Mouse (Mus musculus): ENCODE measurements around the gene Cap2.
A peak's percentile ranks its signal among the peaks of the same experiment; 100 is the strongest.

Gene Cap2

DNA sequence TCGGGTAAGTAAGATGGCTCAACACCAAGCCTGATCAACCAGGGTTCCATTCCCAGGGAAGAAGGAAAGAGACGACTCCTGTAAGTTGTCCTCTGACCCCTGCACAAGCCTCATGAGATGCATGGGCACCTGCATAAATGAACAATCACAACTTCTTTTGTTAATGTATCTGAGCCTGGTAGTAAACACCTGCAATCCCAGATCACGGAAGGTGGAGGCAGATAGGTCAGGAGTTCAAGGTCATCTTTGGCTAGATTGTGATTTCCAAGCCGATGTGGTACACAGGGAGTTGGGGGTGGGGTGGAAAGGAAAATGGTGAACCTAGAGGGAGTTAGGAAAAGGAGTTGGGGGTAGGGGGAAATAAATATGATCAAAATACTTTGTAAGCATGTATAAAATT, 131.1 kb downstream of the Cap2 start:
- no peak for DNase-seq (ENCODE audit: low read depth)

DNA sequence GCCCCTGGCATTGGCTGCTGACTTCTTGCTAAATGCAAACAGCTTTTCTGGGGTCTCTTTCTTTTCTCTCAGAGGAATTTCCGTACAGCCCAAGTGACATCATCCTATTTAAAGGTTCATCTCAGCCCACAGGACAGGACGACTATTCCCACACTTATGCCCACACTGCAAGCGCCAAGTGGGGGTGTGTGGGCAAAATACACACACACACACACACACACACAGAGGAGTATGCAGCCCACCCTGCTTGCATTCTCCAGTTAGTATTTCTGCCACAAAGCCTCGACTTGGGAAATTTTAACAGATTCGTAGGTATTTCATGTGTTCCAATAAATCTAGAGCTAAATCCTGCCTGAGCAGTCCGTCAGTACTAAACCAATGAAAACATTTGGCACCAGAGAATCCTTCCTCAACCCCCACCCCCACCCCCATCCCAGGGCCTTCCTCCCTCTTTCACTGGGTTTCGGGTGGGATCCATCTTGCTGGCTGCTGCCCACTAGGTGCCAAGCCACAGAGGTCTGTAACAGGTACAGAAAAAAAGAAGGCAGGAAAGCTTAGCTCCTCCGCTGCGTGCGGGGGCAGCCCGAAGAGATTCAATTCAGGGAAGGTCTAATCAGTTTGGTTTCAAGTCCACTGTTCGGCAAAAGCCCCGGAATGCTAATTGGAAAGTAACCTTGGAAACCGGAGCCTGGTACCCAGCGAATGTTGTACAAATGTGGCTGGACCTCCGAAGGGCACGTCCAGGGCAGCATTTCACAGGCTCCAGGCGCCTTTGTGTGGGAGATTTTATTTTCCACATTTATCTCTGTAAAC, 131.9 kb downstream of the Cap2 start:
- DNase-seq (ENCODE audit: low read depth), result no peak

DNA sequence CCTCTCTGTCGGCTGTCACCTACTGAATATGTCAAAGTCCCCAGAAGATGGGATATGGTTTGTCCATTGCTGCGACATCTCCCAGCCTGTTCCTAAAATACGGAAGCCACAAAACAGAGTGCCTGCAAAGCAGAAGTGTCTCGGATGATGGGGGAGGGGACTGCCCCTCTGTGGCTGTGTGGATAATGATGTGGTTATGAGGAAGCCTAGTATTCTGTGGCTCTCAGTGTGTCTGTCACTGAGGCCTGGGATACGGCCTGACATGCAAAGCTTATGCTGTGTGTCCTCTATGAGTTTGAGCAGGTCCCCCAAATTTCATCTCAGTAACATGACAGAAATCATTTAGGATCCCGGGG, 132.5 kb downstream of the Cap2 start:
- no peak for DNase-seq (ENCODE audit: low read depth)

DNA sequence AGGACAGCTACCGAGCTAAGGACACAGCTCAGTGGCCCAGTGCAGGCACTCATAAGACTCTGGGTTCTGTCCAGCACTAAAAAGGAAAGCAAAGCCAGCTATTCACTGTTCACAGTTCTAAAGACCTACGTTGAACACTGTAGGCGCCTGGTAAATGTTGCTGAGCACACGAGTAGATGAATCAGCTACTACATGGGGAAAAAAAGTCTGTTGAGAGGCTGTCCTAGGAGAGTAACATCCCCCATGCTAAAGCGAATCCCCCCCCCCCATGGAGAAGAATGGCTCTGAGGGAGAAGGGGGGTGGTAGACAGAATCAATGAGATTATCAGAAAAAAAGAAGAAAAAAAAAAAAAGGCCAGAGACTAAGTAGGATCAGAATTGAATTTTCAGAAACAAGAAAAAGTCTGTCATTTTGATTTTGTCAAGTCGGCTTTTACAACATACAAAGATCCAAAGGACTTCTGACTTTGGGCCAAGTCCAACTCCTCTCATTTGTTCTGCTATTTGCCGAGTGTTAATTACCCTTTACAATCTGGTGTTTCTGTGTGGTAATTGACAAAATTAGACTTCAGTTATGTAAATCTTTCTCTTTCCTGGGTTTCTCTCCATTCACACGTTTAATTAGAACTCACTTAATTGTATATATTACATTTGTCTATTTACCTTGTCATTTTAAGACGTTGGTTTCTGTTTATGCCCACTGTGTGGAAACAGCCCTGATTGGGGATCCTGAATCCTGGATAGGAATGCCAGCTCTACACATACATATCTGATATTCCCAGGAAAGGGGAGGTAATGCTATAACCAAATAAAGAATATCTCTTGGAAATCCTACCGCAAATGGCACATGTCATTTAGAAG, 139.2 kb downstream of the Cap2 start:
- DNase-seq (ENCODE audit: low read depth), result no peak

DNA sequence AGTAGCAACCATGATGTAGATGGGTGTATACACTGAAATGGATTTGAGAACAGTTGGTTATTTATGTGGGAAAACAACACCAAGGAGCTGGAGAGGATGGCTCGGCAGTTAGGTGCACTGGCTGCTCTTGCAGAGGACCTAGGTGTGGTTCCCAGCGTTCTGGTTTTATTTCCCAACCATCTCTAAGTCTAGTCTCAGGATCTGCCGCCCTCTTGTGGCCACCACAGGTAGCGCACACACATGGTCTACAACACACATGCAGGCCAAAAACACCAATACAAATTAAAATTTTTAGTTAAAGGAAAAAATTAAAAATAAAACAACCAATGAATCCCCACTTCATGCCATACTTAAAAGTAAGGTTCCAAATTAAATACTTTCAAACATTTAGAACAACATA, 140.7 kb downstream of the Cap2 start:
- no peak for DNase-seq (ENCODE audit: low read depth)

DNA sequence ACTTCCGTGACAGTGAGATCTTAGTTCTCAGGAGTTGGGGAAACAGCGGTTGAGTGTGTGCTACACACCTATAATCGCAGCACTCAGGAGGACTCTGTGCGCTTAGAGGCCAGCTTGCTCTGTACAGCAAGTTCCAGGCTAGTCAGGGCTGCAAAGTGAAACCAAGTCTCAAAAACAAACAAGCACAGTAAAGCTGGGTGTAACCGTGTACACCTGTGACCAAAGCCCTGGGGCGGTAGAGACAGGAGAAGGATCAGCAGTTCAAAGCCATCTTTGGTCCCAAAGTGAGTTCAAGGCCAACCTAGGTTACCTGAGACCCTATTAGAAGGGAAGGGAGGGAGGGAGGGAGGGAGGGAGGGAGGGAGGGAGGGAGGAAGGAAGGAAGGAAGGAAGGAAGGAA, 142.5 kb downstream of the Cap2 start:
- DNase-seq (ENCODE audit: low read depth), result no peak

DNA sequence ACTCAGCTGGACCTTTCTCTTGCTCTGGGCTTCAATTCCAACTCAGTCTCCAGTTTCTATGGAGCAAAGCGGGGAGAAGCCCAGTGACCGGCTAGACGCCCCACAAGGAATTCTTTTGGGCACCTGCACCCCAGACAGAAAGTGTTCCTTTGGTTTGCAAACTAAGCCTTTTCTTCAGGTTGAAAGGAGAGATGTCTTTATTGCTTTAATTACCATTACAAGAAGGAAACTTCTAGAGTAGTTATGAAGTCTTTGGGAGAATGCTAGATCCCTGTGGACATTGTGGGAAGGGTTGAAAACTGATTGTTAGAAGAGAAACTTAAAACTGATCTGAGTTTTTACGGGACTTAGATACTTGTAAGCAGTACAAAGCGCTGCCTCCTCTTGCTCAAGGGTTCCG, 143.8 kb downstream of the Cap2 start:
- DNase-seq (ENCODE audit: low read depth), result no peak

DNA sequence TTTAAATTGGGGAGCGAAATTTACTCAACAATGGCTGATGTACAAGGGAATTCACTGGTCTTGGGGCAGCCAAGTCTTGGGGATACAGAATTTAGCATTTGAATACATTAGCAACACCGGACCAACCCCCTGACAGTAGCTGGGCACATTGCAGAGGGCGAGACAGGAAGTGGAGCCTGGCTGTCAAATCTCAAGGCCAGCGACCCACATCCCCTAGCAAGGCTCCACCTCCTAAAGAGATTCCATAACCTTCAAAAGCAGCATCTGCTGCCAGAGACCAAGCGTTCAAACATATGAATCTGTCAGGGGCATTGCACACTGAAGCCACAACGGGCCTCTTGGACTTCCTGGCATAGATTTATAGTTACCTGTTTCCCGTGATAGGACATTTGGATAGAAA, 150.2 kb downstream of the Cap2 start:
- DNase-seq (ENCODE audit: low read depth), result no peak

DNA sequence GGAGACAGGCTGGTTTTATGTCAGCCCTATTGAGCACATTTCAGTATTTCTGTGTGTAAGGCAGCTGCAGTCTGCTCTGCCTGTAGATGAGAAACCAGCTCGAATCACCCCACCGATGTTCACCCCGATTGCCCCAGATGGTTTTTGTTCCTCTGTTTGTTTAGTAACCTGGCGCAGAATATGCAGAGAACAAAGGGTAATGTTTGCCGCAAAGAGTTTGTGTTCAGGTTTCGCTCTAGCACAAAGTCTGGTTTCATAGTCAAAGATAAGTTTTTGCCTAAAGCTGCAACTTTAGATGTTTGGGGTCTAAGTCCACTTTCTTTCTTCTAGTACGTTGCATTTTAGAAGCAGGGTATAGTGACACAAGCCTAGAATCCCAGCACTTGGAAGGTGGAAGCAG, 151.0 kb downstream of the Cap2 start:
- no peak for DNase-seq (ENCODE audit: low read depth)

DNA sequence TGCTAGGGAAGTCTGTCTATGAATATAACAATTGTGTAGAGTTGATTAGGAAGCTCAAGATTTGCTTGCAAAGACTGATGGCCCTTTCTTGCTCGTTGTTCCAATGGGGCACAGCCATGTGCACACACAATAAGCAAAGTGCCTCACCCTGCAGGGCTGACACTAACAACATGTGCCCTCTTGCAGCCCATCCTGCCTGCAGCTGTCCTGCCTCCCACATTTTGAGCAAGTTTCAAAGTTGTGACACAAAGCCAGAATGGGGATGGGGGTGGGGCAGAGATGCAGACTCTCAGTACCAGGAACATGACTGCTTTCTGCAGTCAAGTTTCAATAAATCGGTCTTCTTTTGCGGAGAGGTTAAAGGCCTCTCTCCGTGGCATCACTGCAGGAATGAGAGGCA, 152.0 kb downstream of the Cap2 start:
- DNase-seq (ENCODE audit: low read depth), result no peak

DNA sequence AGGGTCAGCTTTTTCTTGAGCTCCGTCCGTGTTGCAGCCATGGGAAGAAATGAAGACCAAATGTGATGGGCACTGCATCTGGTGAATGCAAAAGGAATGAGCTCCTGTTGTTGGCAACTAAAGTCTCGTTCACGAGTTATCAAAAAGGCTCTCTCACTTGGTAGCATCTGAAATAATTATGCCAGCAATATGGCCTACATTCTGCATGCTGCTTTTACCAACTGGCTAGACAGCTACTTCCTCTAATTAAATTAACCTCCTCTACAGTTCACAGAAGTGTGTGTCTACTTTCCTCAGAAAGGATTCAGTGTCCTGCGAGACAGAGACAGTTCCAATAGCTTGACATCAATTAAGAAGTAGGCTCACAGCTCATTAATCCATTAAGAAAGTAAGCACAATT, 152.9 kb downstream of the Cap2 start:
- no peak for DNase-seq (ENCODE audit: low read depth)

DNA sequence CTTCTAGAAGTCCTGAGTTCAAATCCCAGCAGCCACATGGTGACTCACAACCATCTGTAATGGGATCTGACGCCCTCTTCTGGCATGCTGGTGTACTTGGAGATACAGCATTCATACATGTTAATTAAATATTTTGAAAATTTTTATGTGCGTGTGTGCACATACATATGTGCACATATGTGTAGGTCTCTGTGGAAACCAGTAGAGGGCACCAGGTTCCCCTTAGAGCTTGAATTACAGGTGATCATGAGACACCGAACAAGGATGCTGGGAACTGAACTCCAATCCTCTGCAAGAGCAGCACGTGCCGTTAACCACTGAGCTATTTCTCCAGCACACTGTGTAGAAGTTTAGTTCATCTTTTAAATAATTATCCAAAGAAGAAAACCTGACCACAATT, 157.6 kb downstream of the Cap2 start:
- DNase-seq (ENCODE audit: low read depth), result no peak

DNA sequence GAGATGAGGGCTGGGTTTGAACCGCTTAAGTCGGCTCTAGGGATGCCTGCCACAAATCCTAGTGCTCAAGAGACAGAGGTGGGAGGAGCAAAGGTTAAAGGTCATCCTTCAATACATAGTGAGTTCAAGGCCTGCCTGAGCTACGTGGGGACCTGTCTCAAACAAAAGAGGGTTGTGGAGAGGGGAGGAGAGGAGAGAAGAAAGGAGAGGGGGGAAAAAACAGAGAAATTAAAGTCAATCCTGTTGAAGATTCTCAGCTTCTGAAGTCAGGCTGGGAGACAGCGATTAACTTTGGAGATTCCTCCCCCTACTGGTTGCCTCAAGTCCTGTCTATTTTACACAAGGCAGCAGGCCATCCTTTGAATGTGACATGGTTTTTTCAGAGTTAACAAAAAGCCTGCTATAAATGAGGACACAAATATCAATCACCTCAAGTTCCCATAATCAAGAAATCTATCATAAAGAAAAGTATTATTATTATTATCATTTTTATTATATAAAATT, 161.9 kb downstream of the Cap2 start:
- peak; percentile 12 for DNase-seq (ENCODE audit: low read depth)

DNA sequence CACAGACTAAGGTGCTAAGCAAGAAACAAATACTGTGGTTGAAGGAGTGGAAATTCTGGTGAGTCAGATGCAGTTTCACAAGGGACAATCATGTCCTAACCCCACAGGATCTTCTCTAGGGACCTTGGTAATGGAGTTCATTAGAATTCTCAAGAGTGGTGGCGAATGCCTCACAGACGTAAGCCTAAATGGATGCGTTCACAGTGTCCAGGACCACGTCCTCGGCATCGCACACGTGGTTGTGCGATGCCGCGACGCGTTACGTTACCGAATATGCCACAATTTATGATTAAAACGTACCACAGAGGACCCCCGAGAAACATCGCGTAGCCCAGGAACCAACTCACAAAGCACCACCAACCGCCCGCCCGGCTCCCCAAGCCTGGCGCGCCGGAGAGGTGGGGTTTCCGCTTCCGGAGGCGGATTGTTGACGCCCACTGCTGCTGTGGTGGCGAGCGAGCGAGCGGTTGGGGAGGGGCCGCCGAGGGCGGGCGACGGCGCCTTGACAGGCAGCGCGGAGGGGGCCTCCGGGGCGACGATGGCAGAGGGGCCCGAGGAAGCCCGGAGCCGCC, 167.5 kb downstream of the Cap2 start, which contains the start of gene Fam8a1:
Gene Fam8a1 (plus strand): TSS at position 475 of the 572 bp plus-strand sequence.
- DNase-seq (ENCODE audit: low read depth), result peak; percentile 51

DNA sequence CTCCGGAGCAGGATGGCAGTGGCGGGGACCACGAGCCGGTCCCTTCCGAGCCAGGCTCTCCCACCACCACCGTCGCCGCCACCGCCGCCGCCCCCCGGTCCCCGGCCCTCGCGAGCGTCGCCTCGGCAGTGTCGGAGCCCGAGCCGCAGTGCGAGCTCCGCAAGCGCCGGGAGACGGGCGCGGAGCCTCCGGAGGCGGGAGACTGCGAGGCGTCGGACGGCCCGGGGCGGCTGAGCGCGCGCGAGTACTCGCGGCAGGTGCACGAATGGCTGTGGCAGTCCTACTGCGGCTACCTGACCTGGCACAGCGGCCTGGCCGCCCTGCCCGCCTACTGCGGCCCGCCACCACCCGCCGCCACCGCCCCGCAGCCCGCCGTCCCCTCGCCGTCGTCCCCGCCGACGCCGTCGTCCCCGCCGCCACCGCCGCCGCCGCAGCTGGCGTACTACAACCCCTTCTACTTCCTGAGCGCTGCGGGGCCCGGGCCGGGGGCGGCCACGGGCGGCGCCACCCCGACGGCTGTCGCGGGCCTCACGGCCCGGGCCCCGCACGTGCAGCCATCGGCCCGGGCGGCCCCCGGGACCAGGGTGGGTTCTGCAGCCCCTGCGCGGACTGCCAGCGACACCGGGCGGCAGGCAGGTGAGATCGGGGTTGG, 168.1 kb downstream of the Cap2 start:
- DNase-seq (ENCODE audit: low read depth), result no peak

DNA sequence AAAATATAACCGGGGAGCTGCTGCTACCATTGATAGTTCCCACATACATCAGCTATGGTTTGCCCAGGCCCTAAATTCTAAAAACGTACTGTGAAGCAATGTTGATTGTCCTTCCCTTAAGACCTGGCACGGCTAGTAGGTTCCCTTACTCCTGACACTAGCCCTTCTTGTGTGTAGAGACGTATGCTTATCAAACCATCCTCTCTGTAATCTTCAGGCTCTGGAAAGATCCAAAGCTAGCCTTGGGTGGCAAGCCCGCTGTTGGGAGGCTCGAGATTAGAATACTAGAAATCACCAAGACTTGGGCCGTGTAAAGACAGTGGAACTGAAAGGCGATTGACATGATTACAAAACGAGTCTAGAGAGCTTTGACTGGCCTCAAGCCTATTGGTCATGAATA, 168.9 kb downstream of the Cap2 start:
- DNase-seq (ENCODE audit: low read depth), result no peak

DNA sequence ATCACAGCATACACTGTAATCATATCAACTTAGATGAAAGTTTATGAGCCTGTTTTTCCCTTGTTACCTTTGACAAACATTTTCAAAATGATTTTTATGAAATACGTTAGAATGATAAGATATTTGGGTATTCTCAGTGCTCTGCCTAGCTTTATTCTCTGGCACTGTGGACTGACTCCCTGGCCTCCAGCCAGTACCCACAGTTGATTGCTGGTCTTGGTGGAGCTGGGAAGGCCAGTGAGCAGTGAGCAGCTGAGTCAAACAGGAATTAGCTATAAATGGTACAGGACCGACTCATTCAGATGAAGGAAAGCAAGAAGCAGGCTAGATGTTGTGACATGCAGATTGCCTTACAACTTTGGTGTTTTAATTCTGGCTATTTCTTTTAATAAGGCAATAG, 173.0 kb downstream of the Cap2 start:
- peak; percentile 18 for DNase-seq (ENCODE audit: low read depth)

DNA sequence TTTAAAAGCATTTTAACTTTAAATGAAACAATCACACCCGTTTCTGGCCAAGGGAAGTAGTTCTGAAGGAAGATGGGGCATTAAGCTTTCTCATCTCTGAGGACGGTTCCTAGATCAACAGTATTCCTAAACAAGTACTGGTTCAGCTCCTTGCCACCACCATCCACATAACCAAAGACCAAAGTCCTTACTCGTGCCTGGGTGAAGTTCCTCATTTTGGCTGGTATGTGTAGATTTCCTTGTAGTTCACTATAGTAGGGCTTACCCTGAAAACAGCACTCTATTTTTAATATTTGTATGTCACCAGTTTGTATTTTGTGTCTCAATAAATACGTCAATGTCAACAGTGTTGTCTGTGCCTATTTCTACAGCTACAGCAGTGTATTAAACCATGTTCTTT, 176.1 kb downstream of the Cap2 start:
- no peak for DNase-seq (ENCODE audit: low read depth)

DNA sequence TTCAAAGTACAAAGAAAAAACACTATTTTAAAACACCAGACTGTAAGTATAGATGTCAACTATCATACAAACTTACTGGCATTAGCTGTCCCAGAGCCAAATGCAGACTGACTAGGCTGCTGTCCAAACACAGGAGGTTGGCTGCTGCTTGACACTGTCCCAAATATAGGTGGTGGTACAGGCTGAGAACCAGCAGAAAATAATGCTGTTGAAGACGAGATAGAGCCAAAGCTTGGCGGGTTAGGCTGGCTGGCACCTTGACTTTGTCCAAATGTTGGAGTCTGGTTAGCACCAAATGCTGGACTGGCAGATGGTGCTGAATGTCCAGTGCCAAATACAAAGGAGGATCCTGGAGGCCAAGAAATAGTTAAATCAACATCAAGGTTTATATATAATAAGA, 181.3 kb downstream of the Cap2 start:
- DNase-seq (ENCODE audit: low read depth), result no peak

DNA sequence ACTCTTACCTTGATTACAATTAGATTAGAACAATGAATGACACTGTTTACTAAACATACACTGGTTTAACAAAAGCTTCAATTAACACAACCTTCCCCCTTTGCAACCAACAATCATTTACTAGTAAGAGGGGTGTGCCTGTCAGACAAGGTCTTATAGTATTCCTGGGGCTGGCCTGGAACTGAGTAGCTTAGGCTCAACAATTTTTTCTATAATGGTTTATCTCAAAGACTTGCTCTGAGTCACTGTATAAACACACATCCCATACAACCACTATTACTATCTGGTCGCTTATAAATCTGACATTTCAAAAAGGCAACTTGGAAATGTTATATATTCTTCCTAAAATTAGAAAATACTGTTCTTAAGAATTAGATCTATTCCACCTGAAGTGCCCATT, 181.7 kb downstream of the Cap2 start:
- no peak for DNase-seq (ENCODE audit: low read depth)

DNA sequence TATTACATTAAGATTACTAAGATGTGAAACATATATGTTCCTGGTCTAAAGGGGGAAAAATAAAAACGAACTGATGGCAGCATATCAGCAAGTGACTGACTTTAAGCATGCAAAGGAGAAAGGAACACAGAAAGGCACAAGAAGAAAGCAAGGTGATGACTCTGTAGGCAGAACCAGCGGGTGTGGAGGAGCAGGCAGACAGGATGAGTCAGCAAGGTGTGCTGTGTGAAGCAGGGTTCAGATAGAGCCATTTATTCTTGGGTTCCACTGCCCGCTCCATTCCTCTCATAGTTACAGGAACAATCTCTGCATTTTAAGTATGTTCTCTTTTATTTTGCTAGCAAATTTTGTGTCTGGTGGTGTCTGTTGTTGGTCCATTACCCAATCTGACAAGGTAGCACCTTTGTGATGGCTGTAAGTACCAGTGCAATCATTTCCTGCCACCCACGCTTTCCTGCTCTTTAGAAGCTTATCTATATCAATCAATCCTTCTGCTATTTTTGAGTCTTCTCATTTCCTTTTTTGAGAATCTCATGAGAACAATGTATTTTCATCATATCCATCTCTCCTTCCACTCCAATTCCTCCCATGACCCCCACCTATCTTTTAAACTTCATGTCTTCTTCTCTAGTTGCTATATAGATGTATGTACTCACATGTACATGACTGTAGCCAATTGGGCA, 189.1 kb downstream of the Cap2 start:
- no peak for DNase-seq (ENCODE audit: low read depth)
